Mouse (Mus musculus): ENCODE measurements around the gene Erc2. TPM values are rescaled to one million over a fixed set of nuclear protein-coding genes. Genes with fewer than 3 reads are reported as not detected.

The Erc2 gene
- polyA plus RNA-seq, 1 experiment = 0.53 TPM

GRCm38 (mm10) chr14:28457428-28457827, 835.2 kb downstream of the Erc2 start:
- H3K79me2 ChIP-seq (ENCODE audit: control insufficient read depth, insufficient read depth) = no peaks in the 10 kb centered on the region
- H3K36me3 ChIP-seq (ENCODE audit: control insufficient read depth, insufficient read depth) = no peaks in the 10 kb centered on the region
- TF ChIP-seq POLR2AphosphoS2 (IDR thresholded peaks at IDR 0.05; ENCODE audit: insufficient read length, low read depth) = no peak
- TF ChIP-seq TCF12 (IDR thresholded peaks at IDR 0.05; ENCODE audit: insufficient read depth, poor library complexity, severe bottlenecking) = no peak
- TF ChIP-seq CEBPB (IDR thresholded peaks at IDR 0.05; ENCODE audit: insufficient read depth, poor library complexity, severe bottlenecking) = no peak
- TF ChIP-seq E2F4 (IDR thresholded peaks at IDR 0.05; ENCODE audit: insufficient read depth) = no peak
- TF ChIP-seq TCF3 (IDR thresholded peaks at IDR 0.05; ENCODE audit: insufficient read length, low read depth) = no peak
- no peak for TF ChIP-seq MYOG (IDR thresholded peaks at IDR 0.05; ENCODE audit: control insufficient read depth in 1 of 3, insufficient read depth in 1 of 3, insufficient read length in 2 of 3, low read depth in 2 of 3)

GRCm38 (mm10) chr14:28467956-28468355, 845.7 kb downstream of the Erc2 start:
- no peaks in the 10 kb centered on the region for H3K27me3 ChIP-seq (ENCODE audit: control insufficient read depth, insufficient read depth, insufficient read length)
- no peaks in the 10 kb centered on the region for H3K79me2 ChIP-seq (ENCODE audit: control insufficient read depth, insufficient read depth)
- H3ac ChIP-seq (ENCODE audit: control insufficient read depth, insufficient read length) = no peak overlapping the region
- TF ChIP-seq POLR2AphosphoS2 (IDR thresholded peaks at IDR 0.05; ENCODE audit: insufficient read length, low read depth) = no peak
- TF ChIP-seq USF1 (IDR thresholded peaks at IDR 0.05; ENCODE audit: low read depth) = no peak
- no peak for TF ChIP-seq POLR2A (IDR thresholded peaks at IDR 0.05; ENCODE audit: insufficient read length, low read depth)
- no peak for TF ChIP-seq E2F4 (IDR thresholded peaks at IDR 0.05; ENCODE audit: insufficient read depth)
- TF ChIP-seq TCF12 (IDR thresholded peaks at IDR 0.05; ENCODE audit: insufficient read depth, poor library complexity, severe bottlenecking) = no peak
- no peak for TF ChIP-seq MAX (IDR thresholded peaks at IDR 0.05; ENCODE audit: low read depth)
- no peak for TF ChIP-seq MYOG (IDR thresholded peaks at IDR 0.05; ENCODE audit: control insufficient read depth in 1 of 3, insufficient read depth in 1 of 3, insufficient read length in 2 of 3, low read depth in 2 of 3)
- no peak for TF ChIP-seq TCF3 (IDR thresholded peaks at IDR 0.05; ENCODE audit: insufficient read length, low read depth)
- no peak for TF ChIP-seq REST (IDR thresholded peaks at IDR 0.05; ENCODE audit: insufficient read depth, insufficient read length)
- TF ChIP-seq SRF (IDR thresholded peaks at IDR 0.05; ENCODE audit: control insufficient read depth, insufficient read length, low read depth) = no peak
- no peak for TF ChIP-seq MYOD1 (IDR thresholded peaks at IDR 0.05; ENCODE audit: control insufficient read depth in 1 of 3, insufficient read length in 2 of 3, low read depth in 2 of 3)
- no peak for TF ChIP-seq CEBPB (IDR thresholded peaks at IDR 0.05; ENCODE audit: insufficient read depth, poor library complexity, severe bottlenecking)
- H3K36me3 ChIP-seq (ENCODE audit: control insufficient read depth, insufficient read depth) = no peaks in the 10 kb centered on the region
- H3K4me3 ChIP-seq = no peak overlapping the region
- no peak overlapping the region for H3K4me2 ChIP-seq (ENCODE audit: low read depth)

More at GRCm38 (mm10) chr14:28457428-28457827, 835.2 kb downstream of the Erc2 start:
- no peak overlapping the region for H3K4me2 ChIP-seq (ENCODE audit: low read depth)
- no peak overlapping the region for H3ac ChIP-seq (ENCODE audit: control insufficient read depth, insufficient read length)
- H3K27me3 ChIP-seq (ENCODE audit: control insufficient read depth, insufficient read depth, insufficient read length) = no peaks in the 10 kb centered on the region
- H3K4me3 ChIP-seq = no peak overlapping the region

- Histone ChIP-seq H3K36me3 (ENCODE audit: control insufficient read depth, insufficient read depth) (no peaks in the 10 kb centered on the region), H3K4me2 (ENCODE audit: low read depth) (no peak overlapping the region), H3ac (ENCODE audit: control insufficient read depth, insufficient read length) (no peak overlapping the region), H3K27me3 (ENCODE audit: control insufficient read depth, insufficient read depth, insufficient read length) (no peaks in the 10 kb centered on the region), H3K4me3 (no peak overlapping the region), H3K79me2 (ENCODE audit: control insufficient read depth, insufficient read depth) (no peaks in the 10 kb centered on the region)
- TF ChIP-seq CEBPB (IDR thresholded peaks at IDR 0.05; ENCODE audit: insufficient read depth, poor library complexity, severe bottlenecking) (no peak), TCF12 (IDR thresholded peaks at IDR 0.05; ENCODE audit: insufficient read depth, poor library complexity, severe bottlenecking) (no peak), POLR2AphosphoS2 (IDR thresholded peaks at IDR 0.05; ENCODE audit: insufficient read length, low read depth) (no peak), REST (IDR thresholded peaks at IDR 0.05; ENCODE audit: insufficient read depth, insufficient read length) (no peak), TCF3 (IDR thresholded peaks at IDR 0.05; ENCODE audit: insufficient read length, low read depth) (no peak), MYOG (IDR thresholded peaks at IDR 0.05; ENCODE audit: control insufficient read depth in 1 of 3, insufficient read depth in 1 of 3, insufficient read length in 2 of 3, low read depth in 2 of 3) (no peak), MAX (IDR thresholded peaks at IDR 0.05; ENCODE audit: low read depth) (no peak), USF1 (IDR thresholded peaks at IDR 0.05; ENCODE audit: low read depth) (no peak), E2F4 (IDR thresholded peaks at IDR 0.05; ENCODE audit: insufficient read depth) (no peak), MYOD1 (IDR thresholded peaks at IDR 0.05; ENCODE audit: control insufficient read depth in 1 of 3, insufficient read length in 2 of 3, low read depth in 2 of 3) (no peak), SRF (IDR thresholded peaks at IDR 0.05; ENCODE audit: control insufficient read depth, insufficient read length, low read depth) (no peak), POLR2A (IDR thresholded peaks at IDR 0.05; ENCODE audit: insufficient read length, low read depth) (no peak)
Observed at GRCm38 (mm10) chr14:28469696-28470095, 847.5 kb downstream of the Erc2 start.

GRCm38 (mm10) chr14:28470212-28470611, 848.0 kb downstream of the Erc2 start:
- no peaks in the 10 kb centered on the region for H3K79me2 ChIP-seq (ENCODE audit: control insufficient read depth, insufficient read depth)

More at GRCm38 (mm10) chr14:28470212-28470611, 848.0 kb downstream of the Erc2 start:
- H3K27me3 ChIP-seq (ENCODE audit: control insufficient read depth, insufficient read depth, insufficient read length) = no peaks in the 10 kb centered on the region
- H3K4me2 ChIP-seq (ENCODE audit: low read depth) = no peak overlapping the region
- TF ChIP-seq CEBPB (IDR thresholded peaks at IDR 0.05; ENCODE audit: insufficient read depth, poor library complexity, severe bottlenecking) = no peak
- TF ChIP-seq TCF3 (IDR thresholded peaks at IDR 0.05; ENCODE audit: insufficient read length, low read depth) = no peak
- TF ChIP-seq MAX (IDR thresholded peaks at IDR 0.05; ENCODE audit: low read depth) = no peak
- no peak for TF ChIP-seq POLR2A (IDR thresholded peaks at IDR 0.05; ENCODE audit: insufficient read length, low read depth)
- TF ChIP-seq SRF (IDR thresholded peaks at IDR 0.05; ENCODE audit: control insufficient read depth, insufficient read length, low read depth) = no peak
- TF ChIP-seq E2F4 (IDR thresholded peaks at IDR 0.05; ENCODE audit: insufficient read depth) = no peak
- TF ChIP-seq MYOD1 (IDR thresholded peaks at IDR 0.05; ENCODE audit: control insufficient read depth in 1 of 3, insufficient read length in 2 of 3, low read depth in 2 of 3) = no peak
- no peak for TF ChIP-seq REST (IDR thresholded peaks at IDR 0.05; ENCODE audit: insufficient read depth, insufficient read length)
- no peak for TF ChIP-seq POLR2AphosphoS2 (IDR thresholded peaks at IDR 0.05; ENCODE audit: insufficient read length, low read depth)
- no peak for TF ChIP-seq USF1 (IDR thresholded peaks at IDR 0.05; ENCODE audit: low read depth)
- no peak for TF ChIP-seq MYOG (IDR thresholded peaks at IDR 0.05; ENCODE audit: control insufficient read depth in 1 of 3, insufficient read depth in 1 of 3, insufficient read length in 2 of 3, low read depth in 2 of 3)
- no peak for TF ChIP-seq TCF12 (IDR thresholded peaks at IDR 0.05; ENCODE audit: insufficient read depth, poor library complexity, severe bottlenecking)
- H3K36me3 ChIP-seq (ENCODE audit: control insufficient read depth, insufficient read depth) = no peaks in the 10 kb centered on the region
- H3ac ChIP-seq (ENCODE audit: control insufficient read depth, insufficient read length) = no peak overlapping the region
- H3K4me3 ChIP-seq = no peak overlapping the region
